Mouse (Mus musculus) frontal cortex, postnatal 25 days (tissue): ENCODE measurements around the gene Trabd2b.

Experiments
- DNase-seq, 2 experiments: peaks; one replicate each; pipeline ENCODE4 v3.0.0; 2022; ENCODE audit warnings: low spot score in 2 of 2

The Trabd2b gene

GRCm38 (mm10) chr4:114601201-114602009 lies 194.9 kb downstream of the Trabd2b start:
- DNase-seq = no peak

GRCm38 (mm10) chr4:114605670-114606069 lies 199.1 kb downstream of the Trabd2b start:
- DNase-seq = no peak

DNA sequence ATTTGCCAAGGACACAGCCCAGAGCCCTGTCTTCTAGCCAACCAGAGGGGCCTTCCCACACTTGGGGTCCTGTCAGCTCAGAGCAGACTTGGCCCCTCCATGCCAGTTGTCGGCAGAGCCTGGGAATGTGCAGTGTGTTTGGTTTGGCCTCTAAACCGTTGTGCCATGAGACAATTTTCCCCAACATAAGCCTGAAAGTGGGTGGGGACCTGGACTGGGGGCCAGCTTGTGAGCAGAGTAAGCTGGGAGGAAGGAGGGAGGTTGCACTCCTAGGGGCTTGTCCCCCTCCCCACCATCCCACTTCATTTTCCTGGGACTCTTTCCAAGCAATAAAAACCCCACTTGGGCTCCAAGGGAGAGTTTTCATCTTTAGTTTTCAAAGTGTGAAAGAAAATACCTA lies 201.3 kb downstream of the Trabd2b start:
- no peak for DNase-seq

- DNase-seq = no peak
Measured at GRCm38 (mm10) chr4:114609297-114609696, 202.8 kb downstream of the Trabd2b start.

- no peak for DNase-seq
Measured at GRCm38 (mm10) chr4:114611166-114611929, 204.8 kb downstream of the Trabd2b start.

DNA sequence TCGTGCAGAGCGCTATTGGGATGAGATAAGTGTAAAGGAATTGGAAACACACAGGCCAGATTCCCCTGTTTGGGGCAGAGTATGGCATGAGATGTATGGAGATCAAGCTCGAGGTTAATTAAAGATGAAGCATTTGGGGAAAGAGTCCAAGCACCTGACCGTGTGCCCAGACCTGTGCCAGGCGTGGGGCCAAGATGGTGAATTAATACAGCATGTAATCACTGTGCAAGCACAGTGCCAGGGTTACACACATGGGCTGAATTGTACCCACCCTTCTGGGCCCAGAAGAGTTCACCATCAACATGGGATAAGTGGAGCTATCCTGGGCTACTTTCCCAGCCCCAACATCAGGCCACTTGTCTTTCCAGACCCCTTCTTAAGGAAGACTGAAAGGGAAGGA lies 205.5 kb downstream of the Trabd2b start:
- DNase-seq = no peak

GRCm38 (mm10) chr4:114612827-114613226 lies 206.3 kb downstream of the Trabd2b start:
- no peak for DNase-seq

GRCm38 (mm10) chr4:114614086-114614485 lies 207.6 kb downstream of the Trabd2b start:
- DNase-seq = no peak

GRCm38 (mm10) chr4:114615765-114616164 lies 209.2 kb downstream of the Trabd2b start:
- DNase-seq = no peak

GRCm38 (mm10) chr4:114622929-114623328 lies 216.4 kb downstream of the Trabd2b start:
- no peak for DNase-seq

GRCm38 (mm10) chr4:114624114-114624910 lies 217.8 kb downstream of the Trabd2b start:
- DNase-seq = no peak

- no peak for DNase-seq
Measured at GRCm38 (mm10) chr4:114625357-114625756, 218.8 kb downstream of the Trabd2b start.

- DNase-seq = no peak
Measured at GRCm38 (mm10) chr4:114625920-114626319, 219.4 kb downstream of the Trabd2b start.

DNA sequence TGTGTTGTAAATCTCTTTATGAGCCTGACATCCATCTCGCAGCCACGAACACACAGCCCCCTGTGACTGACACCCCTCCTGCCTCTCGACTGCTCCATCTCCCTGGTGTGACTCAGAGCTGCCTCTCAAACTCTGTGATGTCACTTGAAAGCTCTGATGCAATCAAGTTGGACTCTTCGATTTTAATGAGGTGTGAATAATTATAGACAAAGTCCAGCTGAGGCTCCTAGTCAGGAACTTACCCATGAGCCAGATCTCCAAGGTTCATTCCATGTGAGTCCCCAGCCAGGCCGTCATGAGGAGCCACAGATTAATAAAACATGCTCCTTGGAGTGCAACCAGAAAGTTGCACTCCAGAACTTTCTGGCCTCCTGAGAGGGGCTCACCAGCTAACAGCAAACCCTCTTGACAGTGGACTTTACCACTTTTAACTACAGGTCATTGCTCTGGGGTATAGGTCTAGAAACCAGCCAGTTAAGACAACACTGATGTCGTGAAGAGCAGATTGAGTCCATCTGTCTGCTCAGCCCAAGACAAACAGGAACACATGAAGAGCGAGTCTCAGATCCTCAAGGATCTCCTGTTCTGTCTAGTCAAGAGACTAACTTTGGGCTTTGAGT lies 221.3 kb downstream of the Trabd2b start:
- no peak for DNase-seq

- DNase-seq = peak; percentile 65 to 66
Measured at GRCm38 (mm10) chr4:114635889-114636288, 229.4 kb downstream of the Trabd2b start.

GRCm38 (mm10) chr4:114636324-114636723 lies 229.8 kb downstream of the Trabd2b start:
- DNase-seq = no peak

GRCm38 (mm10) chr4:114637120-114637519 lies 230.6 kb downstream of the Trabd2b start:
- no peak for DNase-seq

DNA sequence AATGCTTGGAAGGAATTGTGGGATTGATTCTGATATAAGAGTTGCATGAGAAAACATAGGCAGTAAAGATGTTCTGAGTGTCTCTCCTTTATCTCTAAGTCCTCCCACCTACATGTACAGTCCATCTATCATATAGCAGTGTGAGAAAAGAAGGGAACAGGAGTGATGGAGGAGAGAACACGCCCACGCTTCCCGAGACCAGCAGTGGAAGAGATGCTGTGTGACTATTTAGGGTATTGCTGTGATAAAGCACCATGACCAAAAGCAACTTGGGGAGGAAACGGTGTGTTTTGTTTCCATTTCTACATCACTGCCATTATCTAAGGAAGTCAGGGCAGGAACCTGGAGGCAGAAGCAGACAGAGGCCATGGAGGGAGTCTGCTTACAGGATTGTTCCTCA lies 235.9 kb downstream of the Trabd2b start:
- no peak for DNase-seq

- DNase-seq = no peak
Measured at GRCm38 (mm10) chr4:114643679-114644208, 237.2 kb downstream of the Trabd2b start.

DNA sequence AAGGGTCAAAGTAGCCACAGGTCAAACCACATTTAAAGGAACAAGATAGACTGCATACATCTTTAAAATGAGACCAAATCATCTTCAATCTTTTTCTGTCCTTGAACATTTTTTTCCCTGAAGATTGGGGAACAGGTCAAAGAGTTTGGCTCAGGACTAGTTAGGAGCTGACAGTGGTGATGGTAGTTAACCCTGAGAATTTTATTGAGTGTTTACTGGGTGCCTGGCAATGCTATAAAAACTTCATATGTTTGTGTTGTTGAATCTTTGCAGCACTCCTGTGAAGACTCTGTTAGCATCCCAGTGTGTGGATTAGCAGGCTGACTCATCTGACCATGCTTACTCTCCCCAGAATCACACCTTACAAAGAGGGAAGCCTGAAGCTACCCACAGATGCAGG lies 238.8 kb downstream of the Trabd2b start:
- DNase-seq = no peak
